Mouse (Mus musculus) ES-Bruce4 (cell line): ENCODE data around the gene Slit3. TPM values are rescaled to one million over a fixed set of nuclear protein-coding genes. Genes with fewer than 3 reads are reported as not detected.

Experiments
- H3K27ac ChIP-seq: 2 replicates; pipeline ENCODE4 v1.5.1; 2012; ENCODE audit warnings: low read length, inconsistent platforms; ENCODE audit not compliant: insufficient read depth
- H3K27me3 ChIP-seq: 2 replicates; pipeline ENCODE4 v1.6.1; 2012; ENCODE audit warnings: mild to moderate bottlenecking, low read length, inconsistent platforms; ENCODE audit not compliant: control insufficient read depth, poor library complexity, insufficient read depth, severe bottlenecking
- H3K36me3 ChIP-seq: 2 replicates; pipeline ENCODE4 v1.6.1; 2012; ENCODE audit warnings: inconsistent platforms, mild to moderate bottlenecking, low read length, moderate library complexity; ENCODE audit not compliant: control insufficient read depth, poor library complexity, insufficient read depth, severe bottlenecking
- H3K4me1 ChIP-seq: one replicate; pipeline ENCODE4 v1.8.1; 2011; ENCODE audit warnings: low read length; ENCODE audit not compliant: control insufficient read depth, insufficient read depth
- H3K4me3 ChIP-seq: 2 replicates; pipeline ENCODE4 v1.5.1; 2011; ENCODE audit warnings: low read depth, mild to moderate bottlenecking, low read length
- H3K9ac ChIP-seq: 2 replicates; pipeline ENCODE4 v1.6.1; 2012; ENCODE audit warnings: low read depth, mild to moderate bottlenecking, inconsistent platforms; ENCODE audit not compliant: poor library complexity, severe bottlenecking
- H3K9me3 ChIP-seq: replicated peaks from 2 replicates; pipeline ENCODE4 v1.6.1; 2012; ENCODE audit warnings: mild to moderate bottlenecking, low read length, inconsistent platforms; ENCODE audit not compliant: control insufficient read depth, poor library complexity, insufficient read depth, severe bottlenecking
- CTCF ChIP-seq: IDR thresholded peaks from one replicate; pipeline ENCODE4 v1.8.1; 2011; ENCODE audit warnings: low read depth, low read length
- EP300 ChIP-seq: IDR thresholded peaks from 2 replicates; pipeline ENCODE4 v1.6.1; 2011; ENCODE audit warnings: low read depth, low read length; ENCODE audit not compliant: insufficient read depth
- POLR2A ChIP-seq: IDR thresholded peaks from one replicate; pipeline ENCODE4 v1.8.1; 2011; ENCODE audit warnings: low read length; ENCODE audit not compliant: insufficient read depth
- polyA plus RNA-seq: library from polyadenylated mRNA; stranded (reverse); fragments of >200 nt; gene quantifications from 2 replicates; pipeline ENCODE4 v1.2.4, GENCODE M21; 2011; ENCODE audit warnings: low read depth; ENCODE audit not compliant: missing spikeins, insufficient read depth, insufficient read length

Gene Slit3
- polyA plus RNA-seq, 1 experiment: 2.8 TPM

GRCm38 (mm10) chr11:35416402-35417093, 295.5 kb downstream of the Slit3 start:
- Histone ChIP-seq H3K27ac (no peak overlapping the region), H3K27me3 (no peaks in the 10 kb centered on the region), H3K4me3 (no peak overlapping the region), H3K4me1 (peaks cover 1% of the 10 kb centered on the region), H3K9me3 (no peaks in the 10 kb centered on the region), H3K36me3 (no peaks in the 10 kb centered on the region), H3K9ac (no peak overlapping the region)
- TF ChIP-seq POLR2A (no peak), EP300 (no peak), CTCF (no peak)

- H3K27ac ChIP-seq: no peak overlapping the region
Measured at GRCm38 (mm10) chr11:35417911-35418552, 297.0 kb downstream of the Slit3 start.

GRCm38 (mm10) chr11:35419013-35419412, 298.0 kb downstream of the Slit3 start:
- Histone ChIP-seq H3K9me3 (no peaks in the 10 kb centered on the region), H3K9ac (no peak overlapping the region), H3K27ac (no peak overlapping the region), H3K4me3 (no peak overlapping the region), H3K27me3 (no peaks in the 10 kb centered on the region), H3K36me3 (no peaks in the 10 kb centered on the region), H3K4me1 (peaks cover 1% of the 10 kb centered on the region)
- TF ChIP-seq CTCF (no peak), EP300 (no peak), POLR2A (no peak)

More at GRCm38 (mm10) chr11:35417911-35418552, 297.0 kb downstream of the Slit3 start:
- TF ChIP-seq POLR2A (no peak), CTCF (no peak), EP300 (no peak)
- H3K9me3 ChIP-seq: no peaks in the 10 kb centered on the region
- no peaks in the 10 kb centered on the region for H3K27me3 ChIP-seq
- H3K4me1 ChIP-seq: peaks cover 1% of the 10 kb centered on the region
- H3K4me3 ChIP-seq: no peak overlapping the region
- no peak overlapping the region for H3K9ac ChIP-seq
- H3K36me3 ChIP-seq: no peaks in the 10 kb centered on the region

GRCm38 (mm10) chr11:35421728-35422127, 300.7 kb downstream of the Slit3 start:
- H3K36me3 ChIP-seq: no peaks in the 10 kb centered on the region
- TF ChIP-seq EP300: no peak
- no peak for TF ChIP-seq CTCF
- no peak for TF ChIP-seq POLR2A
- no peaks in the 10 kb centered on the region for H3K4me1 ChIP-seq

GRCm38 (mm10) chr11:35428036-35428435, 307.0 kb downstream of the Slit3 start:
- H3K36me3 ChIP-seq: no peaks in the 10 kb centered on the region

More at GRCm38 (mm10) chr11:35421728-35422127, 300.7 kb downstream of the Slit3 start:
- H3K9me3 ChIP-seq: no peaks in the 10 kb centered on the region
- H3K9ac ChIP-seq: no peak overlapping the region
- H3K27me3 ChIP-seq: no peaks in the 10 kb centered on the region
- H3K27ac ChIP-seq: no peak overlapping the region
- H3K4me3 ChIP-seq: no peak overlapping the region

GRCm38 (mm10) chr11:35431130-35431529, 310.1 kb downstream of the Slit3 start:
- H3K27ac ChIP-seq: no peak overlapping the region
- H3K9me3 ChIP-seq: no peaks in the 10 kb centered on the region
- no peak overlapping the region for H3K4me3 ChIP-seq
- TF ChIP-seq EP300: no peak
- no peak for TF ChIP-seq POLR2A
- TF ChIP-seq CTCF: no peak
- H3K36me3 ChIP-seq: no peaks in the 10 kb centered on the region
- no peaks in the 10 kb centered on the region for H3K4me1 ChIP-seq
- no peaks in the 10 kb centered on the region for H3K27me3 ChIP-seq
- no peak overlapping the region for H3K9ac ChIP-seq

More at GRCm38 (mm10) chr11:35428036-35428435, 307.0 kb downstream of the Slit3 start:
- Histone ChIP-seq H3K27me3 (no peaks in the 10 kb centered on the region), H3K27ac (no peak overlapping the region), H3K4me1 (no peaks in the 10 kb centered on the region), H3K9me3 (no peaks in the 10 kb centered on the region), H3K4me3 (no peak overlapping the region), H3K9ac (no peak overlapping the region)
- TF ChIP-seq POLR2A (no peak), EP300 (no peak), CTCF (no peak)
